Mouse (Mus musculus) heart, postnatal 0 days (tissue): ENCODE results near the gene Chsy1. TPM values are rescaled to one million over a fixed set of nuclear protein-coding genes. Genes with fewer than 3 reads are reported as not detected.

ENCODE experiments used
- ATAC-seq: fragments of 200-750 bp; cut with Nextera tagmentation; 2 replicates; pipeline ENCODE4 v1.8.0; 2017; ENCODE audit warnings: low read depth, moderate number of reproducible peaks, moderate library complexity; ENCODE audit not compliant: insufficient read depth
- DNase-seq: peaks from one replicate; pipeline ENCODE4 v3.0.0-alpha.2; 2016; ENCODE audit warnings: low spot score
- H3K27ac ChIP-seq: fragments of 300-500 bp; sonication (generic); 2 replicates; pipeline ENCODE4 v1.5.1; 2014; ENCODE audit warnings: low read depth, mild to moderate bottlenecking
- H3K27me3 ChIP-seq: fragments of 300-500 bp; sonication (generic); 2 replicates; pipeline ENCODE4 v1.6.1; 2014; ENCODE audit warnings: low read length, mixed read lengths; ENCODE audit not compliant: control insufficient read depth, insufficient read depth
- H3K36me3 ChIP-seq: fragments of 300-500 bp; sonication (generic); replicated peaks from 2 replicates; pipeline ENCODE4 v1.6.1; 2014; ENCODE audit warnings: low read length, mixed read lengths; ENCODE audit not compliant: control insufficient read depth, insufficient read depth
- H3K4me1 ChIP-seq: fragments of 300-500 bp; sonication (generic); 2 replicates; pipeline ENCODE4 v1.6.1; 2014; ENCODE audit warnings: antibody characterized with exemption; ENCODE audit not compliant: control insufficient read depth, insufficient read depth
- H3K4me2 ChIP-seq: fragments of 300-500 bp; sonication (generic); 2 replicates; pipeline ENCODE4 v1.6.1; 2014; ENCODE audit warnings: low read depth, mild to moderate bottlenecking, low read length, moderate library complexity
- H3K4me3 ChIP-seq: fragments of 300-500 bp; sonication (generic); 2 replicates; pipeline ENCODE4 v1.5.1; 2014; ENCODE audit warnings: low read depth, low read length
- H3K9ac ChIP-seq: fragments of 300-500 bp; sonication (generic); replicated peaks from 2 replicates; pipeline ENCODE4 v1.6.1; 2014; ENCODE audit warnings: low read depth, low read length, mixed read lengths
- H3K9me3 ChIP-seq: fragments of 300-500 bp; sonication (generic); replicated peaks from 2 replicates; pipeline ENCODE4 v1.6.1; 2016; ENCODE audit warnings: low read length; ENCODE audit not compliant: control insufficient read depth
- CTCF ChIP-seq: IDR thresholded peaks from 2 replicates; pipeline ENCODE4 v1.5.1; 2016; ENCODE audit warnings: antibody characterized with exemption, control low read depth, low read depth
- EP300 ChIP-seq: IDR thresholded peaks from 2 replicates; pipeline ENCODE4 v1.6.1; 2016; ENCODE audit warnings: antibody characterized with exemption, low read depth
- WGBS: fragments of 180-500 bp; shearing (Covaris S2); extraction: QIAGEN DNeasy Blood & Tissue Kit; methylation state at CpG from one replicate; pipeline ENCODE4 v1.1.7; 2014; 5-methylcytosine and 5-hydroxymethylcytosine counted together
- polyA plus RNA-seq: library from polyadenylated mRNA; unstranded; fragments of >200 nt; fragmentation: Nextera tagmentation; extraction: Ambion mirVana; gene quantifications from 2 replicates; pipeline ENCODE4 v1.2.1, GENCODE M21; 2015
- total RNA-seq: library from RNA; depleted of rRNA; stranded (reverse); fragments of >200 nt; gene quantifications from 2 replicates; pipeline ENCODE4 v1.2.3, GENCODE M21; 2014; ENCODE audit warnings: low replicate concordance

The Chsy1 gene
- total and polyA plus RNA-seq, 2 experiments from 2014 or later = 9.6 to 43.4 TPM

GRCm38 (mm10) chr7:66194511-66194910, 85.2 kb downstream of the Chsy1 start:
- Histone ChIP-seq H3K9me3 (no peaks in the 10 kb centered on the region), H3K9ac (no peak overlapping the region), H3K4me1 (peaks cover 39% of the 10 kb centered on the region), H3K36me3 (no peaks in the 10 kb centered on the region), H3K27ac (peak overlapping the region; percentile 2; the same call in 1 of the 2 replicates), H3K4me3 (no peak overlapping the region), H3K27me3 (no peaks in the 10 kb centered on the region), H3K4me2 (no peak overlapping the region)
- TF ChIP-seq EP300 (no peak), CTCF (no peak)
- no peak for ATAC-seq
- WGBS = 73% methylated on average over 3 of the region's 3 CpGs
- no peak for DNase-seq

GRCm38 (mm10) chr7:66195881-66196280, 86.6 kb downstream of the Chsy1 start:
- Histone ChIP-seq H3K4me3 (no peak overlapping the region), H3K27me3 (no peaks in the 10 kb centered on the region), H3K36me3 (no peaks in the 10 kb centered on the region), H3K27ac (peak overlapping the region; percentile 86), H3K9ac (no peak overlapping the region), H3K4me1 (peaks cover 43% of the 10 kb centered on the region), H3K4me2 (no peak overlapping the region), H3K9me3 (no peaks in the 10 kb centered on the region)
- no peak for TF ChIP-seq CTCF
- TF ChIP-seq EP300 = no peak
- 19% methylated on average over 1 of the region's 1 CpGs for WGBS
- ATAC-seq (no peak), DNase-seq (peak; percentile 30)

GRCm38 (mm10) chr7:66196609-66197445, 87.5 kb downstream of the Chsy1 start:
- Histone ChIP-seq H3K4me3 (no peak overlapping the region), H3K27me3 (no peaks in the 10 kb centered on the region), H3K4me2 (no peak overlapping the region), H3K36me3 (no peaks in the 10 kb centered on the region), H3K4me1 (peaks cover 48% of the 10 kb centered on the region), H3K9me3 (no peaks in the 10 kb centered on the region), H3K27ac (peak overlapping the region; percentile 86), H3K9ac (no peak overlapping the region)
- ATAC-seq (peak; percentile 84), DNase-seq (peak; percentile 77)
- WGBS = 10% methylated on average over 11 of the region's 11 CpGs
- TF ChIP-seq CTCF = no peak
- TF ChIP-seq EP300 = peak; percentile 87

GRCm38 (mm10) chr7:66198416-66198815, 89.1 kb downstream of the Chsy1 start:
- Histone ChIP-seq H3K36me3 (no peaks in the 10 kb centered on the region), H3K9ac (no peak overlapping the region), H3K4me1 (peaks cover 48% of the 10 kb centered on the region), H3K27me3 (no peaks in the 10 kb centered on the region), H3K9me3 (no peaks in the 10 kb centered on the region), H3K27ac (no peak overlapping the region), H3K4me2 (no peak overlapping the region), H3K4me3 (no peak overlapping the region)
- TF ChIP-seq EP300 = no peak
- TF ChIP-seq CTCF = no peak
- WGBS = 87% methylated on average over 10 of the region's 10 CpGs
- ATAC-seq = no peak
- DNase-seq = no peak

DNA sequence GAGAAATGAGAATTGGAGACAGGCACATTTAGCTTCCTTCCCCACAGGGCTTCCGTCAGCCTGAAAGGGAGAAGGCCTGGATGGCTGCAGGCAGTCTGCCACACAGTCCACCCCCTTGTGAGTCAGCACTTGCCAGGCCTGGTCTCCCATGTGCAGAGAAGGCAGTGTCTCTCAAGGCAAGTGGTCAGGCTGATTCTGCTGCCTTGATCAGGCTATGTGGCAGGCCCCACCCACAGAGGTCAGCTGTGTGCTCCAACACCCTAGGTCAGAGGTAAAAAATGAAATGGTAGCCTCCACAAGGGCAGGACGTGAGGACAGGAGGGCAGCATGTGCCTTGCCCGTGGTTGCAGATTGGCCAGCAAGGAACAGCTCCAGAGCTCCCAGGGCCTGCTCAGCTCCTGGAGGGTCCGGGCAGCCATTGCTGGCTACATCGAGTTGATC, 90.1 kb downstream of the Chsy1 start:
- ATAC-seq = no peak
- DNase-seq = no peak
- 64% methylated on average over 5 of the region's 5 CpGs for WGBS
- H3K4me3 ChIP-seq = no peak overlapping the region
- H3K36me3 ChIP-seq = no peaks in the 10 kb centered on the region
- no peak overlapping the region for H3K4me2 ChIP-seq
- H3K27me3 ChIP-seq = no peaks in the 10 kb centered on the region
- 0 out of 2 replicates have a peak overlapping the region, but pooled peaks have one; percentile 8 for H3K27ac ChIP-seq
- peaks cover 45% of the 10 kb centered on the region for H3K4me1 ChIP-seq
- no peak overlapping the region for H3K9ac ChIP-seq
- TF ChIP-seq CTCF = no peak
- no peak for TF ChIP-seq EP300
- H3K9me3 ChIP-seq = no peaks in the 10 kb centered on the region; the same call in 1 of the 2 replicates
